Mouse (Mus musculus): ENCODE results near the gene Susd1. TPM values are rescaled to one million over a fixed set of nuclear protein-coding genes. Genes with fewer than 3 reads are reported as not detected.

Susd1 gene
- polyA plus RNA-seq, 1 experiment from 2014 or later, result 9.9 TPM

DNA sequence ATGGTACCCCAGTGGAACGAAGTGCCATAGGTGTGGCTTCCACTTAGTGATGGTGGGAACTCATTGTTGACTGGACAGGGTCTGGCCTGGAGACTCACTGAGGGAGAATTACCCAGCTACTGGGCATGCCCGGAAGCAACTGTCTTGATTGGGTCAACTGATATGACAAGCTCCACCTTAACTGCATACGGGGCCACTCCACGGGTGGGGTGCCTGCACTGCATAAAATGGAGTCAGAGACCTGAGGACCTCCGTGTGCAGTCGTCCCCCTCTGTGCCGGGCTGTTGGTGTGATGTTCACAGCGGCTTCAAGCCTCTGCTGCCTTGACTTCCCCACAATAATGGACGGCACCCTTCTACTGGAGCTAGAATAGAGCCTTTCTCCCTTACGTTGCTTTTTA is 79.5 kb downstream of the Susd1 start:
- Histone ChIP-seq H3K27me3 (ENCODE audit: control insufficient read depth, insufficient read depth, low read length) (no peaks in the 10 kb centered on the region), H3K4me2 (replicated peaks; ENCODE audit: low read depth, low read length) (no peak overlapping the region), H3K9ac (replicated peaks; ENCODE audit: low read depth, low read length) (no peak overlapping the region), H3K4me1 (ENCODE audit: control insufficient read depth, insufficient read depth, low read length) (no peaks in the 10 kb centered on the region), H3K9me3 (ENCODE audit: control insufficient read depth, low read depth, low read length) (no peaks in the 10 kb centered on the region), H3K36me3 (ENCODE audit: control insufficient read depth, insufficient read depth, low read length) (no peaks in the 10 kb centered on the region), H3K27ac (ENCODE audit: low read length) (no peak overlapping the region), H3K4me3 (ENCODE audit: low read depth, low read length) (no peak overlapping the region)
- ATAC-seq (ENCODE audit: insufficient number of reproducible peaks, insufficient read depth, low FRiP score, low read depth), result no peak
- 77% methylated on average over 10 of the region's 10 CpGs for WGBS

DNA sequence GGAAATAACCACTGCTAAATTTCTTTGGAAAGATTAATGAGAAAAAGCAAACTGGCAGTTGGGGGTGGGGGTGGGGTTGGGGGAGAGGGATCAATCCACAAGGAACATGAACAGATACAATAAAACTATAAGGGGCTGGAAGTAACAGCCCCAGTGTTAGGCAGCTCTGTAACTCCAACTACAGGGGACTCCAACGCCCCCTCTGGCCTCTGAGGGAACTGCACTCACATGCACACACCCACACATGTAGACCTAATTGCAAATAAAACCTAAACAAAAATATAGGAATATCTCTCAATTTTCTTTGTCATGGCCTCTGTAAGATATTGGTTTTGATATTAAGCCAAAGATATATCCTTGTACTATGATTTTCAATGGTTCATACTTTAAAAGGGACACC is 83.0 kb downstream of the Susd1 start:
- Histone ChIP-seq H3K27ac (ENCODE audit: low read length) (no peak overlapping the region), H3K4me2 (replicated peaks; ENCODE audit: low read depth, low read length) (no peak overlapping the region), H3K9ac (replicated peaks; ENCODE audit: low read depth, low read length) (no peak overlapping the region), H3K4me3 (ENCODE audit: low read depth, low read length) (no peak overlapping the region), H3K9me3 (ENCODE audit: control insufficient read depth, low read depth, low read length) (no peaks in the 10 kb centered on the region), H3K4me1 (ENCODE audit: control insufficient read depth, insufficient read depth, low read length) (no peaks in the 10 kb centered on the region), H3K36me3 (ENCODE audit: control insufficient read depth, insufficient read depth, low read length) (no peaks in the 10 kb centered on the region), H3K27me3 (ENCODE audit: control insufficient read depth, insufficient read depth, low read length) (no peaks in the 10 kb centered on the region)
- ATAC-seq (ENCODE audit: insufficient number of reproducible peaks, insufficient read depth, low FRiP score, low read depth), result no peak
- 46% methylated on average over 1 of the region's 1 CpGs for WGBS

DNA sequence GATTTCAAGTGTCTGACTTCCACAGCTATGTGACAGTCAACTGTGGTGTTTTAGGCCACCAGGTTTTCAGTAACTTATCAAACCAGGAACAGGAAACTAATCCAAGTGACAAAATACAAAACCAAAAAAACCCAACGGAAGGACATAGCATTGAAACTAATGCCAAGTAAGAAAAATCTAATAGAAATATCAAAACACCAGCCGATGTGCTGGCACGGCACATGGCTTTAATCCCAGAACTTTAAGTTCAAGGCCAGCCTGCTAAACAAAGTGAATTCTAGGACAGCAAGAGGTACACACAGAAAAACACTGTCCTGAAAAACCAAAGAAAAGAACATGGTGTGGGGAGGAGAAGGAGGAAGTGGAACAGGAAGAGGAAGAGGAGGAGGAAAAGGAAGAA is 83.8 kb downstream of the Susd1 start:
- H3K36me3 ChIP-seq (ENCODE audit: control insufficient read depth, insufficient read depth, low read length), result no peaks in the 10 kb centered on the region
- 0 out of 2 replicates have a peak, but pooled peaks cover 2% of the 10 kb centered on the region for H3K4me1 ChIP-seq (ENCODE audit: control insufficient read depth, insufficient read depth, low read length)
- H3K4me3 ChIP-seq (ENCODE audit: low read depth, low read length), result no peak overlapping the region
- no peak overlapping the region for H3K9ac ChIP-seq (replicated peaks; ENCODE audit: low read depth, low read length)
- WGBS, result 91% methylated on average over 3 of the region's 3 CpGs
- no peak overlapping the region for H3K4me2 ChIP-seq (replicated peaks; ENCODE audit: low read depth, low read length)
- H3K9me3 ChIP-seq (ENCODE audit: control insufficient read depth, low read depth, low read length), result no peaks in the 10 kb centered on the region
- H3K27ac ChIP-seq (ENCODE audit: low read length), result no peak overlapping the region
- ATAC-seq (ENCODE audit: insufficient number of reproducible peaks, insufficient read depth, low FRiP score, low read depth), result no peak
- no peaks in the 10 kb centered on the region for H3K27me3 ChIP-seq (ENCODE audit: control insufficient read depth, insufficient read depth, low read length)

GRCm38 (mm10) chr4:59351938-59352337 is 86.5 kb downstream of the Susd1 start:
- H3K9ac ChIP-seq (replicated peaks; ENCODE audit: low read depth, low read length), result no peak overlapping the region
- 75% methylated on average over 7 of the region's 7 CpGs for WGBS
- no peak for ATAC-seq (ENCODE audit: insufficient number of reproducible peaks, insufficient read depth, low FRiP score, low read depth)

GRCm38 (mm10) chr4:59350354-59350753 is 88.1 kb downstream of the Susd1 start:
- Histone ChIP-seq H3K27me3 (ENCODE audit: control insufficient read depth, insufficient read depth, low read length) (no peaks in the 10 kb centered on the region), H3K36me3 (ENCODE audit: control insufficient read depth, insufficient read depth, low read length) (no peaks in the 10 kb centered on the region), H3K4me3 (ENCODE audit: low read depth, low read length) (no peak overlapping the region), H3K4me2 (replicated peaks; ENCODE audit: low read depth, low read length) (no peak overlapping the region), H3K4me1 (ENCODE audit: control insufficient read depth, insufficient read depth, low read length) (0 out of 2 replicates have a peak, but pooled peaks cover 7% of the 10 kb centered on the region), H3K9me3 (ENCODE audit: control insufficient read depth, low read depth, low read length) (no peaks in the 10 kb centered on the region), H3K27ac (ENCODE audit: low read length) (no peak overlapping the region), H3K9ac (replicated peaks; ENCODE audit: low read depth, low read length) (no peak overlapping the region)
- no peak for ATAC-seq (ENCODE audit: insufficient number of reproducible peaks, insufficient read depth, low FRiP score, low read depth)
- WGBS, result 90% methylated on average over 2 of the region's 2 CpGs

More at GRCm38 (mm10) chr4:59351938-59352337, 86.5 kb downstream of the Susd1 start:
- H3K9me3 ChIP-seq (ENCODE audit: control insufficient read depth, low read depth, low read length), result no peaks in the 10 kb centered on the region
- no peaks in the 10 kb centered on the region for H3K27me3 ChIP-seq (ENCODE audit: control insufficient read depth, insufficient read depth, low read length)
- no peaks in the 10 kb centered on the region for H3K36me3 ChIP-seq (ENCODE audit: control insufficient read depth, insufficient read depth, low read length)
- H3K4me2 ChIP-seq (replicated peaks; ENCODE audit: low read depth, low read length), result no peak overlapping the region
- no peak overlapping the region for H3K4me3 ChIP-seq (ENCODE audit: low read depth, low read length)
- H3K4me1 ChIP-seq (ENCODE audit: control insufficient read depth, insufficient read depth, low read length), result 0 out of 2 replicates have a peak, but pooled peaks cover 7% of the 10 kb centered on the region
- H3K27ac ChIP-seq (ENCODE audit: low read length), result peak overlapping the region; percentile 15; the same call in 1 of the 2 replicates

GRCm38 (mm10) chr4:59349425-59350185 is 88.8 kb downstream of the Susd1 start:
- ATAC-seq (ENCODE audit: insufficient number of reproducible peaks, insufficient read depth, low FRiP score, low read depth), result no peak
- 51% methylated on average over 7 of the region's 7 CpGs for WGBS

DNA sequence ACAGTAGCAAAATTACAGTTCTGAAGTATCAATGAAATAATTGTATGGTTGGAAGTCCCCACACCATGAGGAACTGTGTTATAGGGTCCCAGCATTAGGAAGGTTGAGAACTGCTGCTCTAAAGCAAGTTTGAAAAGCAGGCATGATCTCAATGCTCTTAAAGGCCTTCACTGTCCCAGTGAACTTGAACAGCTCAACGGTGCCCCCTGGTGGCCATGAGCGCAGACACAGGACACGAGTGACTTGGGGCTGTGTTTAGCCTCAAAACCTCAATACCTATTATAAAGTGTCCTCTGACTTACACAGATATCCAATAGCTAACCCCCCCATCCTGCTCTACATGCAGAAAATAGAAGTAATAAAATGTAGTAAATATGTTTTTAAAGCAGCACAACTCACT is 97.7 kb downstream of the Susd1 start:
- no peak overlapping the region for H3K4me3 ChIP-seq (ENCODE audit: low read depth, low read length)
- ATAC-seq (ENCODE audit: insufficient number of reproducible peaks, insufficient read depth, low FRiP score, low read depth), result peak; percentile 72; the same call in 1 of the 2 replicates

More at GRCm38 (mm10) chr4:59349425-59350185, 88.8 kb downstream of the Susd1 start:
- Histone ChIP-seq H3K9me3 (ENCODE audit: control insufficient read depth, low read depth, low read length) (no peaks in the 10 kb centered on the region), H3K9ac (replicated peaks; ENCODE audit: low read depth, low read length) (no peak overlapping the region), H3K4me1 (ENCODE audit: control insufficient read depth, insufficient read depth, low read length) (0 out of 2 replicates have a peak, but pooled peaks cover 7% of the 10 kb centered on the region), H3K36me3 (ENCODE audit: control insufficient read depth, insufficient read depth, low read length) (no peaks in the 10 kb centered on the region), H3K27me3 (ENCODE audit: control insufficient read depth, insufficient read depth, low read length) (no peaks in the 10 kb centered on the region), H3K27ac (ENCODE audit: low read length) (no peak overlapping the region; the same call in 1 of the 2 replicates), H3K4me2 (replicated peaks; ENCODE audit: low read depth, low read length) (no peak overlapping the region), H3K4me3 (ENCODE audit: low read depth, low read length) (no peak overlapping the region)

GRCm38 (mm10) chr4:59340046-59340445 is 98.4 kb downstream of the Susd1 start:
- WGBS, result 72% methylated on average over 5 of the region's 5 CpGs
- Histone ChIP-seq H3K36me3 (ENCODE audit: control insufficient read depth, insufficient read depth, low read length) (no peaks in the 10 kb centered on the region), H3K27ac (ENCODE audit: low read length) (no peak overlapping the region), H3K4me2 (replicated peaks; ENCODE audit: low read depth, low read length) (no peak overlapping the region), H3K9ac (replicated peaks; ENCODE audit: low read depth, low read length) (no peak overlapping the region), H3K27me3 (ENCODE audit: control insufficient read depth, insufficient read depth, low read length) (no peaks in the 10 kb centered on the region), H3K9me3 (ENCODE audit: control insufficient read depth, low read depth, low read length) (no peaks in the 10 kb centered on the region), H3K4me3 (ENCODE audit: low read depth, low read length) (no peak overlapping the region), H3K4me1 (ENCODE audit: control insufficient read depth, insufficient read depth, low read length) (peaks cover 5% of the 10 kb centered on the region; the same call in 1 of the 2 replicates)
- no peak for ATAC-seq (ENCODE audit: insufficient number of reproducible peaks, insufficient read depth, low FRiP score, low read depth)

More for the DNA sequence above, 97.7 kb downstream of the Susd1 start:
- H3K27ac ChIP-seq (ENCODE audit: low read length), result no peak overlapping the region
- peaks cover 5% of the 10 kb centered on the region; the same call in 1 of the 2 replicates for H3K4me1 ChIP-seq (ENCODE audit: control insufficient read depth, insufficient read depth, low read length)
- under 1% methylated on average over 3 of the region's 3 CpGs for WGBS
- no peak overlapping the region for H3K9ac ChIP-seq (replicated peaks; ENCODE audit: low read depth, low read length)
- no peaks in the 10 kb centered on the region for H3K36me3 ChIP-seq (ENCODE audit: control insufficient read depth, insufficient read depth, low read length)
- H3K4me2 ChIP-seq (replicated peaks; ENCODE audit: low read depth, low read length), result no peak overlapping the region
- no peaks in the 10 kb centered on the region for H3K9me3 ChIP-seq (ENCODE audit: control insufficient read depth, low read depth, low read length)
- no peaks in the 10 kb centered on the region for H3K27me3 ChIP-seq (ENCODE audit: control insufficient read depth, insufficient read depth, low read length)

Measured in stomach, embryonic 14.5 days (tissue).